Mouse (Mus musculus) macrophage (primary cell): ENCODE data around the gene Nfib. TPM values are rescaled to one million over a fixed set of nuclear protein-coding genes. Genes with fewer than 3 reads are reported as not detected.

Experiments used
- H3K27ac ChIP-seq: fragments of 350-480 bp; formaldehyde crosslinking; 2 replicates; pipeline ENCODE4 v1.9.0; 2021
- H3K36me3 ChIP-seq: fragments of 350-480 bp; formaldehyde crosslinking; 2 replicates; pipeline ENCODE4 v1.9.0; 2021; ENCODE audit errors: inconsistent target
- H3K4me3 ChIP-seq: fragments of 350-480 bp; formaldehyde crosslinking; 2 replicates; pipeline ENCODE4 v1.9.0; 2021; ENCODE audit errors: inconsistent target
- H3K79me2 ChIP-seq: fragments of 350-480 bp; formaldehyde crosslinking; 2 replicates; pipeline ENCODE4 v1.9.0; 2021; ENCODE audit errors: inconsistent target
- WGBS: methylation state at CpG from one replicate; pipeline ENCODE4 v1.1.7; 2026; ENCODE audit warnings: inconsistent platforms; ENCODE audit not compliant: missing documents; 5-methylcytosine and 5-hydroxymethylcytosine counted together
- polyA plus RNA-seq: library from polyadenylated mRNA; stranded (reverse); fragments of 250-400 nt; gene quantifications from 3 replicates; pipeline ENCODE4 v1.2.4, GENCODE M21; 2018; ENCODE audit warnings: inconsistent platforms

The Nfib gene
- polyA plus RNA-seq, 1 experiment from 2014 or later: not detected

DNA sequence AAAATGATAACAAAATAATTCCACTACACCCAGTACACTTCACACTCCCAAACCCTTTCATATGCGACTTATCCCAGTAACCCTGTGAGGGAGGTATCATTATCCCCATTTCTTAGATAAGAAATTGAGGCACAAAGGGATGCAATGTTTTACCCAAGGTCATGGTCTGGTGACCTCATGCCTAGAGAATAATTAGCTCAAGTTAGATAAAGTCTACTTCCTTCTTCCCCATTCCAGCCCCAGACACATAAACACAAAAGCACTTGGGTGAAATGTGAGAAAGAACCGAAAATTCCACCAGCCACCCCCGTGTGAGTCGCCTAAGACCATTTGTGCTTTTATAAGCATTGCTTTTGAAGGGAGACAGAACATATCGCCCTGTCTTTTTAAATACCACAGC lies 293.6 kb downstream of the Nfib start:
- WGBS: 59% methylated on average over 5 of the region's 5 CpGs
- H3K4me3 ChIP-seq: no peak overlapping the region

DNA sequence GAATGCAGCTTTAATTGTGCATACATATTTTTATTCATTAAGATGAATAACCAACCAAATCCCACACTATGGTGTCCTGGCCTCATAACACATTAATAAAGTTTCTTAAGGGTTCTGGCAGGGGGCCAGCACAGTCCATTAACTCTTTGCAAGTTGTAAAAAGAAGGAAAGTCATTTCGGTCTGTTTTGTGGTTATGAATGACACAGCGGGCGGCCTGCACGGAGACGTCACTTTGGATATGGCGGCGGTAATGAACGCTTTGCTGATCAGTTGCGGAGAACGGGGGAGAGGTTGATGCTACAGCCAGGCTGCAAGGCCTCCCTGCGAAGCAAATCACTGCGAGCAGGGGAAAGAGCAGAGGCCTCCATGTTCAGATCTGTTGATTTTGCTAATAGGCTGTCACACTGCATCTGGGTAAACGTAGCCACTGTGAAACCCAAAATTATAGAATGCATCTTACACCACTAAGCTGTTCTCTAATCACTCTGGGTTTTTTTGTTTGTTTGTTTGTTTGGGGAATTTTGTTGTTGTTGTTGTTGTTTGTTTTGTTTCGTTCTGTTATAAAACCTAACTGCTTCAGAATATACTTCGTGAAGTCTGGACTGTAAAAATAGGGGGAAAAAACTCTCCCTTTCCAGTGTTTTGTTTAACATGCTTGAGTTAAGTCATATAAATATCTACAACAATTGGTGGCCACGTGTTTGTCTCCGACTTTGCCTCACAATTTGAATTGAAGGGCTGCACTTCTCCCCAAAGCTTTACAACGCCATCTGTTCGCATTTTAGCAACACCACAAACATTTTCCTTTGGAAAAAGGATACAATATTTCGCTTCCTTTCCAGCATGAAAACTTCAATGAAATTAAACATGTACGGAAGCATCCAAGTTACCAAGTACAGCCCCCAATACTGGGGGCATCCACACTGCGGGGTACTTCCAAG lies 296.8 kb downstream of the Nfib start:
- no peaks in the 10 kb centered on the region for H3K79me2 ChIP-seq
- H3K27ac ChIP-seq: no peak overlapping the region
- WGBS: 89% methylated on average over 21 of the region's 22 CpGs
- H3K4me3 ChIP-seq: no peak overlapping the region
- H3K36me3 ChIP-seq: no peaks in the 10 kb centered on the region

More for the DNA sequence above, 293.6 kb downstream of the Nfib start:
- Histone ChIP-seq H3K36me3 (no peaks in the 10 kb centered on the region), H3K27ac (no peak overlapping the region), H3K79me2 (no peaks in the 10 kb centered on the region)

GRCm38 (mm10) chr4:82406511-82406910 lies 299.0 kb downstream of the Nfib start:
- WGBS: 92% methylated on average over 6 of the region's 6 CpGs
- no peaks in the 10 kb centered on the region for H3K36me3 ChIP-seq

DNA sequence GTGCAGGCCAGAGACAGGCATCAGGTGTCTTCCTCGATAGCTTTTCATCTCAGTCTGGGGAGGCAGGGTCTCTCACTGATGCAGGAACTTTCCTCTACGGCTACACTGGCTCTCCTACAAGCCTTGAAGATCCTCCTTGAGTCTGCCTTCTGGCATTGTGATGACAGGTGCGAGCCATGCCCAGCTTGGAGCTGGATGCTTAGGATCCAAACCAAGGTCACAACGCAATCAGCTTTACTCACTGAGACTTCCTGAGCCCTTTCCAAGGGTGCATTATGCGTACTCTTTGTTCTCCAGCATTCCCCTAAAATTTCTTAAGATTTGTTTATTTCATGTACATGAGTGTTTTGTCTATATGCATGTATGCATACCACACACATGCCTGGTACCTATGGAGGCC lies 299.8 kb downstream of the Nfib start:
- H3K27ac ChIP-seq: no peak overlapping the region
- no peak overlapping the region for H3K4me3 ChIP-seq
- H3K79me2 ChIP-seq: no peaks in the 10 kb centered on the region
- no peaks in the 10 kb centered on the region for H3K36me3 ChIP-seq
- WGBS: 86% methylated on average over 5 of the region's 5 CpGs

More at GRCm38 (mm10) chr4:82406511-82406910, 299.0 kb downstream of the Nfib start:
- no peaks in the 10 kb centered on the region for H3K79me2 ChIP-seq
- no peak overlapping the region for H3K4me3 ChIP-seq
- H3K27ac ChIP-seq: no peak overlapping the region

DNA sequence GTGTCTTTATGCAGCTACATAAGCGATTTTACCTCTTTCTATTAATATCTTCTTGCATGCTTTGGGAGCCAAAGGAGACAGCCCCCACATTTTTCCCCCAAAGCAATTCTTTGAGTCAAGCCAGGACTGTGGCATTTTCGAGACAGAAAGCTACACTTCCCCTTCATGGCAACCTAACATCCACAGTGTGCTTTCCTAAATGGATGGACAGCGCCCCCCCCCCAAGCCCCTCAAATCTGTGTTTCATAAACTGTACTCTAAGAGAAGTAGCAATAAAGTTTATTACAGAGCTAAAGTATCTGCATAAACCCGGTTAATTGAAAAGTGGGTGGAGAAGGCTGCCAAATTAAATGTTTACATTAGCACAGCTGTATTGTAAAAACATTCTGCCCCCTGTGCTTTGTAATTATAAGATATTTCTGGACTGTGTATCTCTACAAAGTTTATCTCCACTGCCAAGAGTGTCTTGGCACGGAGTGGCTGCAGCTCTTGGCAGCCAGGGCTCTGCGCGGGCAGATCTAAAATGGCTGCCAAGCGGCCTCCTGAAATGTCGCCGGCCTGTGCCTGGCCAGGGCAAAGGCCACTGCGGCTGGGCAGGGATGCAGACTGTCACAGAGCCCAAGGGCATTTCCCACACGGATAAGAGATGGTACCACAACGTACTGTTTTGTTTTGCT lies 301.4 kb downstream of the Nfib start:
- Histone ChIP-seq H3K36me3 (no peaks in the 10 kb centered on the region), H3K27ac (no peak overlapping the region), H3K79me2 (no peaks in the 10 kb centered on the region), H3K4me3 (no peak overlapping the region)
- WGBS: 87% methylated on average over 13 of the region's 13 CpGs

GRCm38 (mm10) chr4:82402666-82403065 lies 302.9 kb downstream of the Nfib start:
- Histone ChIP-seq H3K79me2 (no peaks in the 10 kb centered on the region), H3K36me3 (no peaks in the 10 kb centered on the region), H3K27ac (no peak overlapping the region), H3K4me3 (no peak overlapping the region)
- 91% methylated on average over 9 of the region's 9 CpGs for WGBS

- Histone ChIP-seq H3K27ac (no peak overlapping the region), H3K36me3 (no peaks in the 10 kb centered on the region), H3K4me3 (no peak overlapping the region), H3K79me2 (no peaks in the 10 kb centered on the region)
- 86% methylated on average over 3 of the region's 3 CpGs for WGBS
Observed at GRCm38 (mm10) chr4:82401450-82402061, 304.0 kb downstream of the Nfib start.

- Histone ChIP-seq H3K4me3 (no peak overlapping the region), H3K79me2 (no peaks in the 10 kb centered on the region), H3K27ac (no peak overlapping the region), H3K36me3 (no peaks in the 10 kb centered on the region)
- WGBS: 58% methylated on average over 5 of the region's 5 CpGs
Observed at GRCm38 (mm10) chr4:82400536-82400935, 305.0 kb downstream of the Nfib start.

- Histone ChIP-seq H3K36me3 (no peaks in the 10 kb centered on the region), H3K27ac (no peak overlapping the region), H3K79me2 (no peaks in the 10 kb centered on the region), H3K4me3 (no peak overlapping the region)
- WGBS: 80% methylated on average over 11 of the region's 11 CpGs
Observed at GRCm38 (mm10) chr4:82399406-82400380, 305.9 kb downstream of the Nfib start.

GRCm38 (mm10) chr4:82398282-82398681 lies 307.3 kb downstream of the Nfib start:
- Histone ChIP-seq H3K79me2 (no peaks in the 10 kb centered on the region), H3K4me3 (no peak overlapping the region), H3K27ac (no peak overlapping the region), H3K36me3 (no peaks in the 10 kb centered on the region)
- 58% methylated on average over 2 of the region's 2 CpGs for WGBS

- WGBS: 97% methylated on average over 2 of the region's 2 CpGs
- Histone ChIP-seq H3K27ac (no peak overlapping the region), H3K36me3 (no peaks in the 10 kb centered on the region), H3K79me2 (no peaks in the 10 kb centered on the region), H3K4me3 (no peak overlapping the region)
Observed at GRCm38 (mm10) chr4:82396805-82397204, 308.7 kb downstream of the Nfib start.

- WGBS: 88% methylated on average over 4 of the region's 4 CpGs
- Histone ChIP-seq H3K4me3 (no peak overlapping the region), H3K27ac (no peak overlapping the region), H3K79me2 (no peaks in the 10 kb centered on the region), H3K36me3 (no peaks in the 10 kb centered on the region)
Observed at GRCm38 (mm10) chr4:82396003-82396402, 309.5 kb downstream of the Nfib start.

- H3K4me3 ChIP-seq: no peak overlapping the region
- H3K27ac ChIP-seq: no peak overlapping the region
- WGBS: 48% methylated on average over 4 of the region's 4 CpGs
- no peaks in the 10 kb centered on the region for H3K79me2 ChIP-seq
- no peaks in the 10 kb centered on the region for H3K36me3 ChIP-seq
Observed at GRCm38 (mm10) chr4:82394346-82394745, 311.2 kb downstream of the Nfib start.

GRCm38 (mm10) chr4:82393021-82393420 lies 312.5 kb downstream of the Nfib start:
- H3K4me3 ChIP-seq: no peak overlapping the region
- no peak overlapping the region for H3K27ac ChIP-seq
- WGBS: 88% methylated on average over 4 of the region's 4 CpGs
- no peaks in the 10 kb centered on the region for H3K79me2 ChIP-seq
- H3K36me3 ChIP-seq: no peaks in the 10 kb centered on the region
